Mouse (Mus musculus) liver, embryonic 14.5 days (tissue): ENCODE results near the gene Rfxank.

ENCODE experiments used
- CTCF ChIP-seq: IDR thresholded peaks from 2 replicates; pipeline ENCODE4 v1.5.1; 2016; ENCODE audit warnings: antibody characterized with exemption, low read depth, control low read depth
- EP300 ChIP-seq: IDR thresholded peaks from 2 replicates; pipeline ENCODE4 v1.6.1; 2016; ENCODE audit warnings: antibody characterized with exemption, low read depth

- no peak for TF ChIP-seq CTCF
- TF ChIP-seq EP300, result no peak
These were observed 20.3 kb upstream of the Rfxank start for GRCm38 (mm10) chr8:70159211-70159610.
